Mouse (Mus musculus) spleen, adult 2 months (tissue): ENCODE results near the gene Fam207a. TPM values are rescaled to one million over a fixed set of nuclear protein-coding genes. Genes with fewer than 3 reads are reported as not detected.

Source experiments
- DNase-seq, 2 experiments: peaks; one replicate each; pipeline versions ENCODE4 v3.0.0 to v3.0.0-alpha.2; 2012 to 2021; ENCODE audit warnings: low spot score in 2 of 2, low read depth in 1 of 2
- H3K27ac ChIP-seq: fragments of 200-500 bp; 2 replicates; pipeline ENCODE4 v1.5.1; 2012; ENCODE audit warnings: low read length, inconsistent platforms; ENCODE audit not compliant: insufficient read depth
- H3K27me3 ChIP-seq: fragments of 200-500 bp; 2 replicates; pipeline ENCODE4 v1.6.1; 2012; ENCODE audit warnings: mild to moderate bottlenecking, moderate library complexity, low read length, inconsistent platforms; ENCODE audit not compliant: control insufficient read depth, insufficient read depth
- H3K36me3 ChIP-seq: fragments of 200-500 bp; 2 replicates; pipeline ENCODE4 v1.6.1; 2012; ENCODE audit warnings: mild to moderate bottlenecking, low read length, inconsistent platforms; ENCODE audit not compliant: control insufficient read depth, insufficient read depth
- H3K4me1 ChIP-seq: fragments of 200-500 bp; 2 replicates; pipeline ENCODE4 v1.6.1; 2011; ENCODE audit warnings: inconsistent platforms; ENCODE audit not compliant: control insufficient read depth, insufficient read depth, insufficient read length
- H3K4me3 ChIP-seq: fragments of 200-500 bp; 2 replicates; pipeline ENCODE4 v1.5.1; 2011; ENCODE audit warnings: mild to moderate bottlenecking, inconsistent platforms; ENCODE audit not compliant: insufficient read depth, insufficient read length; ENCODE audit errors: extremely low read depth
- CTCF ChIP-seq: fragments of 200-500 bp; IDR thresholded peaks from 2 replicates; pipeline ENCODE4 v1.5.1; 2011; ENCODE audit warnings: mild to moderate bottlenecking, inconsistent platforms; ENCODE audit not compliant: insufficient read depth, insufficient read length, insufficient replicate concordance; ENCODE audit errors: extremely low read depth
- POLR2A ChIP-seq: fragments of 200-500 bp; IDR thresholded peaks from 2 replicates; pipeline ENCODE4 v1.6.1; 2011; ENCODE audit warnings: low read depth, low read length, inconsistent platforms
- WGBS: fragments of 180-500 bp; shearing (Covaris S2); methylation state at CpG from one replicate; pipeline ENCODE4 v1.1.7; 2018; 5-methylcytosine and 5-hydroxymethylcytosine counted together
- polyA plus RNA-seq: library from polyadenylated mRNA; depleted of rRNA; stranded (reverse); fragments of >200 nt; gene quantifications from 2 replicates; pipeline ENCODE4 v1.2.3, GENCODE M21; 2012; rRNA removed

Gene Fam207a
- 21.1 and 25.6 TPM in 2 replicates for polyA plus RNA-seq

DNA sequence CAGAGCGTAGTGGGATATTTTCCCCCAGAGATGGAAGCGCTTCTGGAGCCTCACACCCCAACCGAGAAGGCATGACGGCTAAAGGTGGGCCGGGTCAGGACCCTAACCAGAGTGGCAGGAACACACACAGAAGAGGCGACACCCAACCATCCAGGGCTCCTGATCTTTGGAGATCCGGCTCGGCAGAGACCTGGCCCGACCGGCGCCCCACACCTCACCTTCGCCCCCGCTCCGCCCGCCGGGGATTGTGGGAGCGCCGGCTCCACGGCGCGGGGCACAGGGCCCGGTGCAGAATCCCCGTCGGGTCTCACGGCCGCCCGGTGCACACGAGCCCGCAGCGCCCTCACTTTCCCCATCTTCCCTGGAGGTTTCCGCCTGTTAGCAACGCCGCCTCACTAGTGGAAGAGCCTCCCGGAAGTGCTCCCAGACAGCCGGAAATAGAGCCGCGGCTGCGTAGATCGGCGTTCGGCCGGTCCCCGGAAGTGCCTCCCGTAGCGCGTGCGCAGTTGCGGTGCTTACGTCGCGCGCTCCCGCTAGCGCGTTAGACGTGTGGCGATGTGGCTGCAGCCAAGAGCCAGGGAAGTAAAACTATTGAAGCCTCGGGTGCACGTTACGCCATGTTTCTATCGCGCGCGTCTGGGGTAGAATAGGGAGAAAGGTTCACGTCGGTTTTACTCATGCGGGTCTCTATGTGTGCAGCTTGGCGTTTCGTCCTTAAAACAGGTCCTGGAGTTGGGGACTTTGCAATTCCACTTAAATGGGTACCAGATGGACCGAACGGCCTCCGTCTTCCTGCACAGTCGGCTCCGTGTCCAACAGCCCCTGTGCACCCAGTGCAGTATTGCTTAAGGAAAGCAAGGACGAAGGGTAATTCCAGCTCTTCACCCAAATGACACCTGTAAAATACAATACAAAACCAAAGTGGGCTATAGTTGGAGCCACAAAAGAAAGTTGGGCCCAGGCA, at the start of gene Fam207a:
Gene Fam207a, minus strand, starts transcription at position 401 of the 964 bp plus-strand sequence.
- Histone ChIP-seq H3K27me3 (no peaks in the 10 kb centered on the region), H3K4me1 (peaks cover 13% of the 10 kb centered on the region), H3K36me3 (peaks cover 10% of the 10 kb centered on the region), H3K4me3 (peak within 1 kb of the TSS; percentile 78), H3K27ac (peak within 1 kb of the TSS; percentile 85)
- no peak for TF ChIP-seq CTCF
- TF ChIP-seq POLR2A = peak; percentile 92
- DNase-seq = peak; percentile 90 to 94
- WGBS = 2% methylated on average over 75 of the region's 75 CpGs

- no peak overlapping the region for H3K27ac ChIP-seq
- TF ChIP-seq CTCF = no peak
- no peak for TF ChIP-seq POLR2A
- WGBS = 85% methylated on average over 8 of the region's 8 CpGs
- no peak overlapping the region for H3K4me3 ChIP-seq
- DNase-seq = no peak
- H3K4me1 ChIP-seq = no peaks in the 10 kb centered on the region
- no peaks in the 10 kb centered on the region for H3K27me3 ChIP-seq
- H3K36me3 ChIP-seq = peaks cover 37% of the 10 kb centered on the region
Measured at GRCm38 (mm10) chr10:77565005-77565404, 49.4 kb upstream of the Fam207a start.

- no peak for DNase-seq
- no peaks in the 10 kb centered on the region for H3K4me1 ChIP-seq
- no peaks in the 10 kb centered on the region for H3K27me3 ChIP-seq
- H3K36me3 ChIP-seq = peaks cover 55% of the 10 kb centered on the region
- 66% methylated on average over 2 of the region's 2 CpGs for WGBS
- no peak for TF ChIP-seq CTCF
- TF ChIP-seq POLR2A = no peak
- H3K27ac ChIP-seq = no peak overlapping the region
- H3K4me3 ChIP-seq = no peak overlapping the region
Measured at GRCm38 (mm10) chr10:77561508-77561907, 45.9 kb upstream of the Fam207a start.

DNA sequence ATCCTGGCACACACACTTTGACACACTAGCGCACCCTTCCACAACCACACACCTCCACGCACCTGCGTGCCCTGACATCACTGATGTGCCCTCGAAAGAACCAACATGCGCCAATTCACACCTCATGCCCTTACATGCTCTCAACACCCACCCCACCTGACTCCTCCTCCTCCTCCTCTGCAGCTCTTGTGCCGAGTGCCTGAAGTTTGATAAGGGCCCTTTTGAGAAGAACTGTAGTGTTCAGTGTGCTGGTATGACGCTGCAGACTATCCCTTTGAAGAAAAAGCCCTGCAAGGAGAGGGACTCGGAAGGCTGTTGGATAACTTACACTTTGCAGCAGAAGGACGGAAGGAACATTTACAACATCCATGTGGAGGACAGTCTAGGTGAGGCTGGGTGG, 45.2 kb upstream of the Fam207a start:
- H3K36me3 ChIP-seq = peaks cover 59% of the 10 kb centered on the region
- no peak for DNase-seq
- 90% methylated on average over 9 of the region's 9 CpGs for WGBS
- H3K27ac ChIP-seq = no peak overlapping the region
- H3K4me1 ChIP-seq = no peaks in the 10 kb centered on the region
- no peak overlapping the region for H3K4me3 ChIP-seq
- TF ChIP-seq CTCF (no peak), POLR2A (no peak)
- no peaks in the 10 kb centered on the region for H3K27me3 ChIP-seq

- TF ChIP-seq CTCF (no peak), POLR2A (no peak)
- Histone ChIP-seq H3K27ac (no peak overlapping the region), H3K36me3 (peaks cover 58% of the 10 kb centered on the region), H3K4me3 (no peak overlapping the region), H3K27me3 (no peaks in the 10 kb centered on the region), H3K4me1 (no peaks in the 10 kb centered on the region)
- WGBS = 89% methylated on average over 11 of the region's 11 CpGs
- DNase-seq = no peak
Measured at GRCm38 (mm10) chr10:77560090-77560489, 44.5 kb upstream of the Fam207a start.

- no peaks in the 10 kb centered on the region for H3K4me1 ChIP-seq
- no peak overlapping the region for H3K27ac ChIP-seq
- 88% methylated on average over 4 of the region's 4 CpGs for WGBS
- no peak overlapping the region for H3K4me3 ChIP-seq
- no peak for DNase-seq
- H3K27me3 ChIP-seq = no peaks in the 10 kb centered on the region
- peaks cover 46% of the 10 kb centered on the region for H3K36me3 ChIP-seq
- TF ChIP-seq POLR2A (no peak), CTCF (peak; percentile 11; the same call in 1 of the 2 replicates)
Measured at GRCm38 (mm10) chr10:77557641-77558040, 42.1 kb upstream of the Fam207a start.

DNA sequence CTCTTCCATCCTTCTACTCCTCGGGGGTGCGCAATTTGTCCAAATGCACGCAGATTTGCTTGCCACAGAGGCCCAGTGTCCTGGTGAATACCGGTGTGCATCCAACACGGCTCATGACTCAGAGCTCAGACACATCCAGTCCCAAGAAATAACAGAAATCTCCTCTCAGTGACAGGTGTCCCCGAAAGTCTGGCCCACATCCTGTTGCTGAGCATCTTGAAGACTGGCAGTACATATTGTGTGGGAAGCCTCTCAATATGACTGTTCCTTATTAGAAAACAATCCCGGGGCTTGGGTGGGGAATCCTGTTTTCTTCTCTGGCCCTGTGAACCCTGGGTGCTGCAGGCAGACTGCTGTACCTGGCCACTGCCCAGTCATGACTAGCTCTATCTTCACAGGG, 41.0 kb upstream of the Fam207a start:
- WGBS = 86% methylated on average over 7 of the region's 7 CpGs
- no peak overlapping the region for H3K27ac ChIP-seq
- no peaks in the 10 kb centered on the region for H3K27me3 ChIP-seq
- no peaks in the 10 kb centered on the region for H3K4me1 ChIP-seq
- TF ChIP-seq CTCF = no peak
- TF ChIP-seq POLR2A = no peak
- no peak for DNase-seq
- no peak overlapping the region for H3K4me3 ChIP-seq
- peaks cover 50% of the 10 kb centered on the region for H3K36me3 ChIP-seq
